ENCODE assay signal across 13 mouse cellular contexts in genomic region chr4:95896571-95896970, GRCm38 (mm10).
DNase-seq lines count a peak whose midpoint lies in the region; ATAC-seq lines count a peak whose summit lies in the region.
"Had no signal": no experiment of that assay in that cellular context is flagged by ENCODE, and none has a peak within 500 bp of the region (broad histone marks: within the 10 kb centered on the region; RNA-seq: fewer than 3 reads in every experiment).

No protein-coding gene starts in this region.

- H3K4me1 ChIP-seq in forebrain, embryonic 10.5 days, result peaks cover 47% of the 10 kb centered on the region
- peaks cover 12% of the 10 kb centered on the region for H3K4me1 ChIP-seq in forebrain, embryonic 13.5 days
- H3K4me1 ChIP-seq in lung, embryonic 15.5 days, result peaks cover 53% of the 10 kb centered on the region
- peaks cover 54% of the 10 kb centered on the region for H3K4me1 ChIP-seq in limb, embryonic 12.5 days (replicated peaks)

- no peaks in the 10 kb centered on the region for H3K27me3 ChIP-seq in forebrain, embryonic 10.5 days (ENCODE audit: poor library complexity, severe bottlenecking)
- H3K27me3 ChIP-seq in forebrain, embryonic 13.5 days, result no peaks in the 10 kb centered on the region
- H3K27me3 ChIP-seq in lung, embryonic 15.5 days, result no peaks in the 10 kb centered on the region
- H3K27me3 ChIP-seq in limb, embryonic 12.5 days, result no peaks in the 10 kb centered on the region

- no peak for ATAC-seq in forebrain, embryonic 13.5 days
- no peak for ATAC-seq in lung, embryonic 15.5 days (ENCODE audit: borderline replicate concordance, extremely low read depth, low FRiP score, low TSS enrichment)
- no peak for ATAC-seq in limb, embryonic 12.5 days (ENCODE audit: insufficient number of reproducible peaks, insufficient read depth, low FRiP score, low TSS enrichment, low read depth)
- ATAC-seq: midbrain, embryonic 16.5 days had no signal

- no peaks in the 10 kb centered on the region for H3K36me3 ChIP-seq in forebrain, embryonic 10.5 days (replicated peaks)
- H3K36me3 ChIP-seq in forebrain, embryonic 13.5 days (ENCODE audit: poor library complexity, severe bottlenecking), result no peaks in the 10 kb centered on the region
- no peaks in the 10 kb centered on the region for H3K36me3 ChIP-seq in lung, embryonic 15.5 days
- H3K36me3 ChIP-seq in limb, embryonic 12.5 days, result no peaks in the 10 kb centered on the region

- H3K27ac ChIP-seq in forebrain, embryonic 10.5 days, result 0 out of 2 replicates have a peak overlapping the region, but pooled peaks have one; percentile 6
- H3K27ac ChIP-seq in forebrain, embryonic 13.5 days, result no peak overlapping the region
- peak overlapping the region; percentile 73 for H3K27ac ChIP-seq in lung, embryonic 15.5 days
- peak overlapping the region; percentile 81 for H3K27ac ChIP-seq in limb, embryonic 12.5 days

- intact Hi-C loops in heart, postnatal 14 days (cut with DNase I), result no loop called here

- no peak overlapping the region for H3K4me3 ChIP-seq in forebrain, embryonic 10.5 days
- no peak overlapping the region for H3K4me3 ChIP-seq in forebrain, embryonic 13.5 days
- no peak overlapping the region for H3K4me3 ChIP-seq in lung, embryonic 15.5 days
- H3K4me3 ChIP-seq in limb, embryonic 12.5 days (replicated peaks), result no peak overlapping the region
- H3K4me3 ChIP-seq: erythroblast, embryonic 14.5 days had no signal

- 63% methylated on average over 5 of the region's 5 CpGs for WGBS in forebrain, embryonic 10.5 days
- WGBS in forebrain, embryonic 13.5 days, result 56% methylated on average over 5 of the region's 5 CpGs
- 24% methylated on average over 5 of the region's 5 CpGs for WGBS in lung, embryonic 15.5 days
- WGBS in limb, embryonic 12.5 days, result 30% methylated on average over 5 of the region's 5 CpGs

- no peak overlapping the region for H3K4me2 ChIP-seq in forebrain, embryonic 13.5 days
- no peak overlapping the region for H3K4me2 ChIP-seq in lung, embryonic 15.5 days
- no peak overlapping the region for H3K4me2 ChIP-seq in limb, embryonic 12.5 days
- H3K4me2 ChIP-seq: heart, embryonic 11.5 days had no signal

- no peaks in the 10 kb centered on the region for H3K9me3 ChIP-seq in forebrain, embryonic 10.5 days
- no peaks in the 10 kb centered on the region for H3K9me3 ChIP-seq in forebrain, embryonic 13.5 days (replicated peaks)
- no peaks in the 10 kb centered on the region for H3K9me3 ChIP-seq in lung, embryonic 15.5 days
- H3K9me3 ChIP-seq in limb, embryonic 12.5 days, result no peaks in the 10 kb centered on the region

- DNase-seq in forebrain, embryonic 10.5 days (ENCODE audit: extremely low spot score, low spot score), result no peak
- no peak for DNase-seq in lung, postnatal 36 days
- DNase-seq in embryo, embryonic 11 days, result peak; percentile 75
- no peak for DNase-seq in heart, postnatal 14 days
- DNase-seq in c-Kit-positive CD71-positive TER-119-positive erythroid progenitor cells, embryonic 14.5 days (ENCODE audit: low spot score), result no peak
- DNase-seq: cerebellum, adult 11-12 months; thymus, adult 2 months had no signal

- H3K9ac ChIP-seq in forebrain, embryonic 13.5 days, result no peak overlapping the region
- H3K9ac ChIP-seq in lung, embryonic 15.5 days, result no peak overlapping the region
- H3K9ac ChIP-seq in limb, embryonic 12.5 days (replicated peaks), result no peak overlapping the region
